Mouse (Mus musculus) left cerebral cortex, adult 18-20 months (tissue): ENCODE results near the gene Ppa1. TPM values are rescaled to one million over a fixed set of nuclear protein-coding genes. Genes with fewer than 3 reads are reported as not detected.

Source experiments
- DNase-seq, 2 experiments: peaks; one replicate each; pipeline ENCODE4 v3.0.0; 2021 to 2022; ENCODE audit warnings: low spot score in 2 of 2, mixed read lengths in 1 of 2
- total RNA-seq, 2 experiments: library from RNA; stranded (reverse); gene quantifications; 2 replicates each; pipeline ENCODE4 v1.2.3; 2021

Ppa1 gene
- total RNA-seq, 2 experiments from 2014 or later = 113 to 114 TPM

DNA sequence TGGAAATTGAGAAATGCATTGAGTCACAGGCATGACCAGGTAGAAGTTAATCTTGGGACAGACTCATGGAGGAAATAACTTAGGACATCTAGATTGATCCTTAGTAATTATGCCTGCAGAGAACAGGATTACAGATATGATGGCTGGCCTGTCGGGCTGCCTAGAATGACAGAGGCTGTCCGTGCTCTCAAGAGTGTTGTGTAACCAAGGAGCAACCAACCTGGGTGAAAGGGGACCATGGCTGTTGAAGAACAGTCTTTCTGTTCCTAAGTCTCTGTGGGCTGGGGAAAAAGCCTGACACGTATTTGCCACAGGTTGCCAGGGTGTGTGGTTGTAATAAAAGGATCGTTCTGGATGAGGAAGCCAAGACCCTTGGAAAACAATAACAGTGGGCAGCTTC is 8.0 kb upstream of the Ppa1 start:
- no peak for DNase-seq

DNA sequence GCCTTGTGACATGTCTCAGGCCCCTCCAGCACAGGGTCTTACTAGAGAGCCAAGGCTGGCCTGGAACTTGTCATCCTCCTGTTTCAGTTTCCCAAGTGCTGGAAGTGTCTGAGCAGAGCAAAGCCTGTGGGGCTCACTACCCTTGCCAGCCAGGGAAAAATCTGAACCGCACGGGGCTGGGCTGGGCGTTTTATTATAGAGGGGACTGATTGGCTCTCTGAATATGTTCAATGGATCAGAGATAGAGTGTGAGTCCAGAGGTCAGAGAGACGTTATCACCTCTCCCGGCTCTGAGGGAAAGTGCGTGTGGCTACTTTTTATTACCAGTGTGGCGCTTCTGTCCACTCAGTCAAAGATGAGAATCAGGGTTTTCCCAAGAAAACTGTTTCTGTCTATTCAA is 1.8 kb upstream of the Ppa1 start:
- DNase-seq = no peak

DNA sequence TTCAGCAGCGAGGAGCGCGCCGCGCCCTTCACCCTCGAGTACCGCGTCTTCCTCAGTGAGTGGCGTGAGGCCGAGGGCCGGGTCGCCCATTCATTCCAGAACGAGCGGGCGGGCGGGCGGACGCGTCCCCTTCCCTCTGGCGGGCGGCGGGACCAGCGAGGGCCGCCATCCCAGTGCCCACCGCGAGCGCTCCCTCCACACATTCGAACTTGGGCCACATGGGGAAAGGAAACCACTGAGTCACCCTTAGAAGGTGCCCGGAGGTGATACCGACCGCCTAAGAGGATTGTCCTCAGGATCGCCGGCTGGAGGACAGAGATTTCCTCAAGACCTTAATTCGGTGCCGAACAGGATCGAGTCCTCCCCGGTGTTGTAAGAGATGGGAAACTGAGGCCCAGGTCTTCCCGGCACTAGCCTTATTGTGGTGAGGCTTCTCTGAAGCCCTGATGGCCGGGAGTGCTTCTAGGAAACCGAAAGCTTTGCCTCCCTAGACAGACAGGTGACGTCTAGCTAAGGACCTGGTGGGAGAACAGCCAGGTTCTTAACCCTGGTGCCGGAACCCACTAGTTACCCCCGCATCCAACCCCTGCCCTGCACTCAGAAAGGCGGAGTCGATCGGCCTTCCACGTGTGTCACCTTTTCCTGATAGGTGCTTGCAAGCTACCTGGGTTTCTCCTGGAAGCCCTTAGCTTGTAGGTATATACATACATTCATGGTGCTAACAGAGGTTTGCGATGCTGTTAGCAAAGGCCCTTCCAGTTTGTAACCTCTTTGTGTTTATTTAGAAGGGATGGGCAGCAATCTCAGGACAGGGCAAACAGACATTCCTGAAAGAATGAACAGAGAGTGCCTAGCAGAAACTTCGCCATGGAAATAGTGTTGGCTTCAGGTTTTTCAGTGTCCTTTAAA is 639 bp downstream of the Ppa1 start:
- peak in 1 of 2 experiments; percentile 9 for DNase-seq

DNA sequence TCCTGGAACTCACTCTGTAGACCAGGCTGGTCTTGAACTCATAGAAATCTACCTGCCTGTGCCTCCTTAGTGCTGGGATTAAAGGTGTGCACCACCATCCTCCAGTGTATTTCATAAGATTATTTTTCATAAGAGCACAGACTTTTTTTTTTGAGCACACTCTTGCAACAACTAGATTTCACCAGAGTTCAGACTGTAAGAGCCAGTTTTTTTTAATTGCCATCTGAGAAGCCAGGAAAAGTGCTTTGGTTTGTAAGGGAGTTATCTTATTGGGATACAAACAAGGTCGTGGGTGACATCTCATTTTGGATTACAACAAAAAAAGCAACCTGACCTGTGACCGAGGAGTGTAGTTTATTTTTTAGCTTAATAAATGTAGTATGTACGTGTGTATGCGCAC is 5.8 kb downstream of the Ppa1 start:
- DNase-seq = no peak

DNA sequence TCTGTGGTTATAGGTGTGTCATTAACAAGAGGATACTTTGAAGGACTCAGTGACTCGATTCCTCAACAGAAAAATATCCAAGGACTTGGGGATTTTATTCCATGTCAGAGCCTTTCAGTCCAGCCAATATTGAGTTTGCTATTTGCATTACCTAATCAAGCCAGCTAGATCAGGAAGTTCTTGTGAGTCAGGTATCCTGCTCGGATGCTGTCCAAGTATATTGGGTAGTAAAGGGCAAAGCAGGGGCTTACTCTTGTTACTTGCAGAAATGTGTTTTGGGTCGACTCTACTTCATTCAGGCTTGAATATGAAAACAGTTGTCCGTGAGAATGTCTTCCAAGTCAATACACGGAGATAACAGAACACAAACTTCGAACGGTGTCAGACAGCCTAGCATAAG is 6.3 kb downstream of the Ppa1 start:
- no peak for DNase-seq

DNA sequence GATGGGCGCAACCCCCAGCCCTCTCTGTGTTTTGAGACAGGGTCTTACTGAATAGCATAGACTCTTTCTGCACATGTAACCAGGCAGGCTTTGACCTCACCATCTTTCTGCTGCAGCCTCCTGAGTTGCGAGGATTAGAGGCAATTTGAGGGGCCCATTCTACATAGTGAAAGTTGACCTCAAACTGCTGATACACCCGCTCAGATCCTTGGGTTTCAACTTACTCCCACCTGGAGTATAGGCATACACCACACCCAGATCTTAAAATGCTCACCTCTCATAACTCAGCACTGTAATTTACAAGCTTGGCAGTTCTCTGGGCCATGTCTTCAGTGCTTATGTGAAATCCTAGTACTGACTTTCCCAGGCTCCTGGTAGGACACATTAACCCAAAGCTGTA is 6.8 kb downstream of the Ppa1 start:
- DNase-seq = no peak

DNA sequence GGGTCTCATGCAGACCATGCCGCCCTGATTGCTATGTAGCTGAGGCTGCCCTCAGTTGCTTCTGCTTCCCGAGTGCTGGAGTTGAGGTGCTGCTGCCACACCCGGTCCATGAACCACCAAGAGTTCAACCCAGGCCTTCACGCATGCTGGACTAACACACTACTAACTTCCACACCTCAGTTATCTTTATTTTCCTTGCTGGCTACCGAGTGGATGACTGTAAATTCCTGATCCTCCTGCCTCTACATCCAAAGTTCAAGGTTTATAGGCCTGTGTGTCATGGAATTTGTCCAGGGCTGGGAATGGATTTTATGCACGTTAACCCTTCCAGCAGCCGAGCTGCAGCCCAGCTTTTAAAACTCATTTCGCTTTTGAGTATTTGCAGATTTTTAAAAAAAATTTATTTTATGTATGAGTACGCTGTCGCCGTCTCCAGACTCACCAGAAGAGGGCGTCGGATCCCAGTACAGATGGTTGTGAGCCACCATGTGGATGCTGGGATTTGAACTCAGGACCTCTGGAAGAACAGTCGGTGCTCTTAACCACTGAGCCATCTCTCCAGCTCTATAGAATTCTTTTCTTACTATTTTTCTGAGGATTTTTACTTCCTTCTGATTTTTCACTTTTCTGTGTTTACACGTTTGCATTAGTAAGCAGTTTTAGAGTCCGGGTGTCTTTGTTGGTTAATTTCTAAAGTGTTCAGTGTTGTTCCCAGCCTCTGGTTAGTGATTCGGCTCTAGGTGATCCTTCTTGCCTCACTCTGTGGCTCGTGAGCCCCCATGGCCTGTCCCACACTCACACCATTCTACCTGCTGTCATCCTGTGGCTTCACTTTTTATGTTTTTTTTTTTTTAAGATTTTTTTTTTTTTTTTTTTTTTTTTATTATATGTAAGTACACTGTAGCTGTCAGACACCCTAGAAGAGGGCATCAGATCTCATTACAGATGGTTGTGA is 8.9 kb downstream of the Ppa1 start:
- no peak for DNase-seq

DNA sequence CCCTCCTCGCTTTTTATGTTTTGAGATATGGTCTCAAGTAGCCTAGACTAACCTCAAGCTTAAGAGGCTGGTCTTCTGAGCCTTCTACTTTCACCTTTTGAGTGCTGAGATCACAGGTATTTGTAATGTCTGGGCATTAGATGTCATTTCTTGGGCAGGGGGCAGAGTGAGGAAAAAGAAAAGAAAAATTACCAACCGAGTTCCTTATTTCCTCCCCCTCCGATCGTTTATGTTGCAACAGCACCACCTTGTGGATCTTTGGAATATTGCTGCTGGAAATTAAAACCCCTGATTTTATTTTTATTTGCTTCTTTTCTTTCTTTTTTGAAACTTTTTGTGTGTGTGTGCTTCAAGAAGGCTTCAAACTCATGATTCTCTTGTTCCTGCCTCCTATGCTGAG is 9.6 kb downstream of the Ppa1 start:
- DNase-seq = peak in 1 of 2 experiments; percentile 42

DNA sequence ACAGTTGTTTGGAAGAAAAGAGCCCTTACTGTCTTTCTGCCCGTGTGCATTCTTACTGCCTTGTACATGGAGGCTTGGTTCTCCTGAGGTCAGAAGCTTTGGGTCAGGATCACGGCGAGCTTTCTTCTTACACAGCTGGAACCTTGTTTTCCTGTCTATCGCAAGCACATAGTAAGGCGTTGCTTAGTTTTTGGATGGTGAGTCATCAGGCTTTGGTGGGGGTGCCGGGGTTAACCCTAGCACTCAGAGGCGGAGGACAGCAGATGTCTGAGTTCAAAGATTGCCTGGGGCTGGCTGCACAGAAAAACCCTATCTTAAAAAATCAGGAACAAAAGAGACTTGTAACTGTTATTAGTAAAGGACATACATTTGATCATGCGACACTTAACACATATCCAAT is 13.5 kb downstream of the Ppa1 start:
- DNase-seq = no peak

DNA sequence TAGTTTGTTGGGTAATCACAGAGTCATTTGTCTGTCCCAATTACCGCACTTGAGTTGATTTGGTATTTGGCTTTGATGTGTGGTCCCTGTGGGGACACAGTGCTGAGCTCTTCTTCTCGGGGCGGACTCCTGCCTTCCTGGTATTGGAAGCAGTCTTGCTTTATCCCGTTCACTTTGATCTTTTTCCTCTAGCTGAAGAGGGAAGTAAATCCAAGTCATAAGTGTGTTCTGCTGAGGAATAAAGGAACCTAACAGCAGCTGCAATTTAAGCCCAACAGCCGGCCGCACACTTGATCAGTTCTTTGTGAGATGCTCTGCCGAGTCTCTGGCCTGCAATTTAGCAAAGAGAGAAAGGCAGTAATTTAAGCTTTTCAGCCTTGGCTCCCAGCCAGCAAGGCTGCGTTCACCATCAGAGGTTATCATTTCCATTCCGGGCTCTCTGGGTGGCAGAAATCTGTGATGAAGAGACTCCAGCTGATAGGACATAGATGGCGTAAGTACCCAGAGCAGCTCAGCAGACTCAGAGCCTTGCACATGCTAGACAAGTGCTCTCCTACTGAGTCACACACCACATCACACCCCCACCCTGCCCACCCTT is 14.1 kb downstream of the Ppa1 start:
- no peak for DNase-seq

DNA sequence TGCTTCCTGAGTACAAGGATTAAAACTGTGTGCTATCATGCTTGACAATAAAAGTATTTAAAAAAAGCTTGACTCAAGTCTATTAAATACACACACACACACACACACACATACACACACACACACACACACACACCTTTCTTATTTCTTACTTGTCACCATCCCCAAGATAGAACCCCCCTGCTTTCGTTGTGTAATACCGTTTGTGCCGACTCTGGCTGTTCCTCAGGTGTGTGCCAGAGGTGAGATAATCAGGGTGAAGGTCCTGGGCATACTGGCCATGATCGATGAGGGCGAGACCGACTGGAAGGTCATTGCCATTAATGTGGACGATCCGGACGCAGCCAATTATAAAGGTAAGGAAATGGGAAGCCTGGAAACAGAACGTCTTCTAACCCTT is 16.8 kb downstream of the Ppa1 start:
- no peak for DNase-seq

DNA sequence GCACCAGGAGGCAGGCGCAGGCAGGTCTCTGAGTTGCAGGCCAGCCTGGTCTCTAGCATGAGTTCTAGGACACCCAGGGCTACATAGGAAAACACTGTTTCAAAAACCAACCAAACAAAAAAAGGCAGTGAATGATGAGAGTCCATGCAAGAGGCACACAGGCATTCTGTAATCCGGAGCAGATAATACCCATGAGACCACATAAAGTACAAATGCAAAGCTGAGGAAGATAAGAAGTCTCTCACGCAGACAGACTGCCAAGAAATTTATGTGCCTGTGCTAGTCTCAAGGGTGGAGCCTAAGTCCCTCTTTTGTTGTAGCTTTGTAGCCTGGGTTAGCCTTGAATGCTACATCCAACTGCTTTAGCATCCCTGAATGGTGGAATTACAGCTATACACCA is 17.3 kb downstream of the Ppa1 start:
- DNase-seq = no peak

DNA sequence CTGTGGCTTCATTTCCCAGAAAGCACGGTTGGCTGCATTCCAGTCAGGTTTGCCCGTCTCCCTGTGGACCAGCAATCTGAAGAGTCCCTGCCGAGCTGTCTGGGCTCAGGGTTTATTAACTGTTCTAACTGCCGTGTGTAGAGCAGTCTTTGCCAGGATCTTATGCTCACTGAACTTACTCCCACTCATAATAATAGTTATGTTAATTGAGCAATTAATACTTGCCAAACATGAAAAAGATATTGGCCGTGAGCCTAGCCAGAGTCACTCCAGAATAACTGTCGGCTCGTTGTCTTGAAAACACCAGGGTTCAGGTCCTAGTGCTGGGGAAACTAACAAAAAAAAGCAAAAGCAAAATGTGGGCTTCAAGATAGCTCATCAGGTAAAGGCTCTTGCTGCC is 20.9 kb downstream of the Ppa1 start:
- no peak for DNase-seq

DNA sequence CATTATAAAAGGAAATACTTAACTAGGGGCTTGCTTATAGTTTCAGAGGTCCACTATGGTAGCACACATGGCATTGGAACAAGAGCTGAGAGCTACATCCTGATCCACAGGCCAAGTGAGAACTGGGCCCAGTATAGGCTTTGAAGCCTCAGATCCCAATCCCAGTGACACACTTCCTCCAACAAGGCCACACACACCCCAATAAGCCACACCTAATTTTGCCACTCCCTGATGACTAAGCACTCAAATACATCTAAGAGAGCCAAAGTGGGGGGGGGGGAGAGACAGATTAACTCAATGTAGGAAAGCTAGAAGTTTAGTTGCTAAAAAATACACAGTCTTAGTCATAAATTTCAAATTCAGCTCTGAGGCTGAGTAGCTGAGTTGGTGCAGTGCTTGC is 21.5 kb downstream of the Ppa1 start:
- DNase-seq = no peak

DNA sequence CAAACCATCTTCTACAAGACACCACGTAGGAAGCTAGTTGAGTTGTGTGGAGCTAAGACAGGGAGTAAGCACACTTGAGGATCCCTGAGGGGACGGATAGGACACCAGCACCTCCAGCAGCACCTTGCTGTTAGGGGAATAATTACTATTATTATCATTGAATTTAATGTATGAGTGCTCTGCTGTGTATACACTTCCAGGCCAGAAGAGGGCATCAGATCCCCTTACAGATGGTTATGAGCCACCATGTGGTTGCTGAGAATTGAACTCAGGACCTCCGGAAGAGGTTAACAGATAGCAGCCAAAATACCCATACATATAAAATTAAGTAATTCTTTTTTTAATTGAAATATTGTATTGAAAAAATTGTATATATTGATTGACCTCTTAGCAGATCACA is 22.4 kb downstream of the Ppa1 start:
- no peak for DNase-seq

DNA sequence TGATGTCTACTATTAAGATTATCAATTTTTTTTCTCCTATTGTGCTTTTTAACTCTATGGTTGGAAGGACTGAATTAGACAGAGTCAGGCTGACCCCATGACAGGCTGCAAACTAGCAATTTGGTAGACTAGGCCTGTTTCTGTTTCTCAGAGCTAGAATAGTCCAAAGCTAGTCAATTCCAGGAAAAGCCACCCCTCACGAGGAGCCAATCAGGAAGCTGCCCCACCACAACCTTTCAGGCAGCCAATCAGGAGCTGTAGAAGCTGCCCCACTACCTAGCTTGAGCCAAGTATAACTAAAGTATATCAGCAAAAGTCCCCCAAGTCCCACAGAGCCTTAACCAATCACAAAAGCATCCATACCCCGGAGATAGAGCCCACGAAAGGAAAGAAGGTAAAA is 27.6 kb downstream of the Ppa1 start:
- DNase-seq = no peak

DNA sequence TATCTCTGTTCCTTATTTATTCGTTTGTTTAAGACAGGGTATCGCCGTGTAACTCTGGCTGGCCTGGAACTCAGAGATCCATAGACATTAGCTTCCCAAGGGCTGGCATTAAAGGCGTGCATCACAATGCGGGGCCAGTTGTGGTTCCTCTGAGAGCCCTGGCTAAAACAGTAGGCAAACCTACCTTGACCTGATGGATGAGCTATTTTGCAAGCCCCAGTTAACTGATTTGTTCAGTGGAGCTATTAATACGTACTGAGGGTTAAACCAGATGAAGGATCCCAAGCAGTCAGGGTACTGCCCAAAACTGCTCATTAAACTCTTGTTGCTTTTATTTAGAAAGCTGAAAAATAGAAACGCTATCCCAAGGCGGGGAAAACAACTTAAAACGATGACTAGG is 31.2 kb downstream of the Ppa1 start:
- DNase-seq = no peak

DNA sequence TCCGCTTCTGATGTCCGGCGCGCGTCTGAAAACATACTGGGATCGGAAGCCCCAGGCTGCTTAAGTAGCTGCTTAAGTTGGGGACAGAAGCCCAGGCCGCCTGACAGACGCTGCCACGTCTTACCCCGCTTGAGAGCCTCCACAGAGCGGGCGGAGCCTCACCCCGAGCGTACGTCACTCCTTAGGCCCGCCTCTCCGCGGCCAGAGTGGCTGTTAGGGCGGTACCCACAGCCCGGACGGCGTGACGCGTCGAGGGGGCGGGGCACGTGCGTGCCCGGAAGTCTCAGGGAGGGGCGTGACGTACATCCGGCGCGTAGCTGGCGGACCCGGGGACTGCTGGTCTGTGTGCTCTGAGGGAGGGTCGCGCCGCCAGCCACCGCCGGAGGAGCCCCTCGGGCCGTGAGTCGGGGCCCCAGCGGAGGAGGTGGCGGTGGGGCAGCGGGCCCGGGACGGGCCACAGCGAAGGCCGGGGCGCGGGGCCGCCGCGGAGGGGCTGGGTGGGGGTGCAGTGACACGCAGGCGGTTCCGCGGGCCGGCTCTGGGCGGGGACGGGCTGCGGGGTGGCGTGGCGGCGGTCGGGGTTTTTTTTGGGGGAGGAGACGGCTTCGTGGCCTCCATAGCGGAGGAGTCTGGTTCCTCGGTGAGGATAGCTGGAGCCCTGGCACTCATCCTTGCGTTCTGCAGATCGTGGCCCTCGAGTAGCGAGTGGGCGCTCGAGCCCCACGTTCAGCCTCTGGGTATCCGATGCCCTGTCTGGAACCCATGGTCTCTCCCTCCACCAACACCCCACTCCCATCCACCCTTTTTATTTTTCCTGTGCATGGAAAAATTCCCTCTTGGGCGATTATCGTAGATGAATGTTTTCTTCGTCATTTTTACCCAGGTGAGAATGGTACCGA is 31.9 kb downstream of the Ppa1 start, which contains the start of gene Sar1a:
Gene Sar1a, plus strand, starts transcription at position 285 of the 899 bp plus-strand sequence.
- peak; percentile 98 to 99 for DNase-seq

DNA sequence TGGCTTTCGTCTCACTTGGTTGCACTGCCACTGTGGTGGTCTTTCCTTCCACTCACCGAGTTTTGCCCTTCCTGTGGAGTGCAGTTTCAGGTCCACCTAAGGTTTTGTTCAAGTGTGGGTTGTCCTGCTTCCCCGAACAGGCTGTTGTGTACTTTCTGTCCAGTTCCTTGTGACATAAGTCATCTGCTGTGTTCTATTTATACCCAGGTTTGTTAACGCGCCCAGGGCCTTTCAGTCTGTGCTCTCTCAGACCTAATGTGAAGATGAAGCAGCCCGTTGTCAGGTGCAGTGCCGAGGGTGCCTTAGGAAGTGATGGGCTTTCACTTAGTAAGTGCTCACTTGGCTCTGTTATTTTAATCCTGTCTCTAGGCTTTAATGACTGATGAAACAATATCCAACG is 41.1 kb downstream of the Ppa1 start:
- DNase-seq = no peak

DNA sequence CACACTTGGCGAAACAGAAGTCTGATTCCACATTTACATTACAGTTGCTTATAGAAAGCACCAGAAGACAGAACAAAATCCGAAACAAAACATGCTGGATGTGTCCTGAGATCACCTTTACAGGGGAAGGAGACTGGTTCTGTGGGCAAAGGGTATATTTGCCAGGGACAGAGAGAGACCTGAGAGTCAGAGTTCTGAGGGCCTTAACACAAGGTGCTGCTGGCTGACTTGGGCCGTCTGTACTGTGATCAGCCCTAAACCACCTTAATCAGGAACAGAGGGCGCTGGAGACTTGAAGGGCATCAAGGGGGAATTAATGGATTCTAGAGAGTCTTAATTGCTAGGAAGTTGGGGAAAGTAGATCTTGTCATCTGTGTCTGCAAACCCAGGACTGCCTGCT is 45.2 kb downstream of the Ppa1 start:
- no peak for DNase-seq
